Mouse (Mus musculus): ENCODE data around the gene Tuba8.

- TF ChIP-seq POLR2A (IDR thresholded peaks at IDR 0.05; ENCODE audit: low read depth, low read length) (no peak), CTCF (conservative IDR thresholded peaks at IDR 0.05; ENCODE audit: insufficient read depth, insufficient read length, low read depth, low read length) (no peak)
These were observed 4.3 kb downstream of the Tuba8 start for GRCm38 (mm10) chr6:121214667-121215330.

Measured in kidney, adult 2 months (tissue).